Mouse (Mus musculus) cerebellum, adult 2 months (tissue): ENCODE measurements at regions not wholly inside any gene's neighbourhood (a gene's known extent, or its start where the extent isn't known, plus 50 kb on each side); places are given as distances from the start of the nearest gene placed in this dataset.

Experiments used
- CTCF ChIP-seq: fragments of 200-500 bp; IDR thresholded peaks from 2 replicates; pipeline ENCODE4 v1.5.1; 2011; ENCODE audit warnings: low read depth, mild to moderate bottlenecking, control low read depth, low read length, moderate library complexity, borderline replicate concordance; ENCODE audit not compliant: insufficient read depth
- POLR2A ChIP-seq: fragments of 200-500 bp; IDR thresholded peaks from 2 replicates; pipeline ENCODE4 v1.6.1; 2011; ENCODE audit warnings: low read length, control low read depth, borderline replicate concordance; ENCODE audit not compliant: insufficient read depth

GRCm38 (mm10) chr4:82001406-82001732 lies 558.8 kb upstream of the Mpdz start:
- TF ChIP-seq CTCF (no peak), POLR2A (no peak)
